ENCODE assay signal across 8 mouse cellular contexts in the genomic region with DNA sequence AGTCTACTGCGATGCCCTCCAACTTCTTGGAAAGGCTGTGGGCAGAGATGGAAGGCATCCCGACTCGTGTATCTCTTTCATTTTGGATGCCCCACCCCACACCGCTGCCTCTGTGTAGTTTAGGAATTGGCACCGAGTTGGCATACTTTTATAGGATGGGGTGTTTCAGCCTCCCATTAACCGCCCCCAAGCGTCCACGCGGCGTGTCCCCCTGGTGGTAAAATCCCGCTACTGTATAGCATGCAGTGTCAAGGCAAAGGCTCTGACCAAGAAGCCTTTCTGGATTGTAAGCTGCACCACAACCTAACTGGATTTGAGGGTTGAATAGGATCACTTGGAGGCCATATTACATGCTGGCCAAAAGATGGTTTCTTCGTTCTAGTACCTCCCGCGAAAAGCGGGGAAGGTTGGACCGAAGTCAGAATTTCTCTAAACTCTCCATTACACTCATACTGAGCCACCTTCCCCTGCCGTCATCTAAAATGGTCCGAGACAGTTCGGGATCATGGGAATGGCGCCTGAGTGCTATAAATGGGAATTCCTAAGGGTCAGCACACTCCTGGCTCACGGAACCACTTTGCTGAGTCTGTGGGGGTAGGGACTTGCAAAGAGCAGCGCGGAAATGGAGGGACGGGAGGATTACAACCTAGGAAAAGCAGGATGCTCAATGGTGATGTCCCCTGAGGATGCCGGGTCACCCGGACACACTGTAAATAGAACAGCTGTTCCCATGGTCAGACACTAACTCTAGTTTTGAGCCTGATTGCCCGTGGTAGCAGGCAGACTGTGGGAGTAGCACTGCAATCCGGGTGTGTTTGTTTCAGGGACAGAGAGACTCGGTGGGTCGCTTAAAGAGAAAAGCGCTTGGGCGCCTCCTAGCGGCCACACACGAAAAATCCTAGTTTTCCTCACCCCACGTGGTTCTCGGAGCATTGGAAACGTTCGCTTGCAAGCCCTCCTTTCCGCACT. TPM values are rescaled to one million over a fixed set of nuclear protein-coding genes. Genes with fewer than 3 reads are reported as not detected.
DNase-seq lines count a peak whose midpoint lies in the region; ATAC-seq and TF ChIP-seq lines count a peak whose summit lies in the region.

No protein-coding gene starts in this region.

- no peak for TF ChIP-seq EP300 in liver, embryonic 14.5 days (IDR thresholded peaks at IDR 0.05; ENCODE audit: low read depth)

- peak overlapping the region; percentile 21 to 26; a peak in 2 of 4 replicates for H3K4me3 ChIP-seq in liver, embryonic 14.5 days (ENCODE audit: insufficient read depth in 1 of 2, low read depth in 2 of 2, low read length in 2 of 2)

- WGBS in liver, embryonic 14.5 days (ENCODE audit: insufficient replicate concordance) = 2% methylated on average over 39 of the region's 39 CpGs

- no peaks in the 10 kb centered on the region for H3K36me3 ChIP-seq in liver, embryonic 14.5 days (replicated peaks; ENCODE audit: control insufficient read depth, insufficient read depth, low read depth)

- ATAC-seq in liver, embryonic 14.5 days (ENCODE audit: insufficient read depth) = peak; percentile 56; the same call in 1 of the 2 replicates

- DNase-seq in B cell, adult 2 months = peak; percentile 77 to 78
- peak; percentile 54 for DNase-seq in adipocyte (ENCODE audit: low spot score)
- peak; percentile 89 for DNase-seq in embryo, embryonic 11 days
- DNase-seq in heart, adult 8-10 months (ENCODE audit: low spot score) = peak; percentile 40
- DNase-seq in kidney, adult 8-10 months = peak; percentile 20 to 58
- DNase-seq in liver, embryonic 14.5 days (ENCODE audit: low read depth in 3 of 3, low spot score in 3 of 3) = peak; percentile 9 to 35 (median 17)
- peak; percentile 55 to 64 for DNase-seq in natural killer cell, adult 2 months (ENCODE audit: low spot score in 2 of 2)
- DNase-seq in testis, postnatal 10 days (ENCODE audit: low spot score) = peak; percentile 86

- H3K9ac ChIP-seq in liver, embryonic 14.5 days (replicated peaks) = no peak overlapping the region

- peaks cover 43% of the 10 kb centered on the region for H3K27me3 ChIP-seq in liver, embryonic 14.5 days (ENCODE audit: control insufficient read depth, insufficient read depth, low read length)

- peak; percentile 79 for TF ChIP-seq CTCF in liver, embryonic 14.5 days (IDR thresholded peaks at IDR 0.05; ENCODE audit: low read depth)

- H3K4me2 ChIP-seq in liver, embryonic 14.5 days (ENCODE audit: low read depth) = peak overlapping the region; percentile 42

- no peaks in the 10 kb centered on the region for H3K9me3 ChIP-seq in liver, embryonic 14.5 days (ENCODE audit: control insufficient read depth, low read length)

- no peak overlapping the region for H3K27ac ChIP-seq in liver, embryonic 14.5 days

- peaks cover 0 to 3% of the 10 kb centered on the region in 2 experiments; a peak in 1 of 4 replicates for H3K4me1 ChIP-seq in liver, embryonic 14.5 days (replicated peaks; ENCODE audit: control insufficient read depth in 2 of 2, insufficient read depth in 2 of 2, low read length in 1 of 2)

RNA-seq across cellular contexts. Expression of a gene that starts 15.7 kb away (rescaled TPM):
- not detected for total RNA-seq in heart, adult 8-10 months (2022)
- 0.02 TPM in 1 of 2 replicates, not detected in the other for polyA plus RNA-seq in liver, embryonic 14.5 days (2012; rRNA removed)
- polyA plus RNA-seq in liver, embryonic 14.5 days (2014; fragmentation: Nextera tagmentation; extraction: Ambion mirVana) = not detected in 2 replicates

Comparison
In these comparisons a context has a peak if more than half of its experiments do, and no peak if none do; other contexts are left out.
1. DNase-seq: peak in every context shown above with its lines; median percentile 89 in embryo, embryonic 11 days; 86 in testis, postnatal 10 days; 78 in B cell, adult 2 months; 60 in natural killer cell, adult 2 months; 54 in adipocyte; 40 in heart, adult 8-10 months; 39 in kidney, adult 8-10 months; 17 in liver, embryonic 14.5 days.